Mouse (Mus musculus) lung, embryonic 15.5 days (tissue): ENCODE results near the gene Tpi1. TPM values are rescaled to one million over a fixed set of nuclear protein-coding genes. Genes with fewer than 3 reads are reported as not detected.
"Not testable (repeated sequence)": the region's sequence is repeated elsewhere in the genome, so short reads cannot be mapped to it uniquely, and the experiment has no call there.

Experiments used
- ATAC-seq: fragments of 200-750 bp; cut with Nextera tagmentation; 2 replicates; pipeline ENCODE4 v1.8.0; 2017; ENCODE audit warnings: moderate number of reproducible peaks, borderline replicate concordance; ENCODE audit not compliant: low FRiP score, low TSS enrichment; ENCODE audit errors: extremely low read depth
- H3K27ac ChIP-seq: fragments of 300-500 bp; sonication (generic); 2 replicates; pipeline ENCODE4 v1.5.1; 2015; ENCODE audit warnings: moderate library complexity, mild to moderate bottlenecking, inconsistent platforms
- H3K27me3 ChIP-seq: fragments of 300-500 bp; sonication (generic); 2 replicates; pipeline ENCODE4 v1.6.1; 2015; ENCODE audit warnings: inconsistent platforms
- H3K36me3 ChIP-seq: fragments of 300-500 bp; sonication (generic); 2 replicates; pipeline ENCODE4 v1.6.1; 2015; ENCODE audit warnings: inconsistent platforms
- H3K4me1 ChIP-seq: fragments of 300-500 bp; sonication (generic); 2 replicates; pipeline ENCODE4 v1.6.1; 2015; ENCODE audit warnings: inconsistent platforms
- H3K4me2 ChIP-seq: fragments of 300-500 bp; sonication (generic); 2 replicates; pipeline ENCODE4 v1.6.1; 2015; ENCODE audit warnings: inconsistent platforms, mild to moderate bottlenecking, moderate library complexity
- H3K4me3 ChIP-seq: fragments of 300-500 bp; sonication (generic); 2 replicates; pipeline ENCODE4 v1.5.1; 2015; ENCODE audit warnings: mild to moderate bottlenecking, inconsistent platforms
- H3K9ac ChIP-seq: fragments of 300-500 bp; sonication (generic); 2 replicates; pipeline ENCODE4 v1.6.1; 2015; ENCODE audit warnings: inconsistent platforms
- H3K9me3 ChIP-seq: fragments of 300-500 bp; sonication (generic); 2 replicates; pipeline ENCODE4 v1.6.1; 2016; ENCODE audit warnings: inconsistent platforms
- WGBS: fragments of 180-500 bp; shearing (Covaris S2); methylation state at CpG from one replicate; pipeline ENCODE4 v1.1.7; 2015; 5-methylcytosine and 5-hydroxymethylcytosine counted together
- polyA plus RNA-seq: library from polyadenylated mRNA; unstranded; fragments of >200 nt; fragmentation: Nextera tagmentation; extraction: Ambion mirVana; gene quantifications from 2 replicates; pipeline ENCODE4 v1.2.1, GENCODE M21; 2015

Tpi1 gene
- polyA plus RNA-seq, 1 experiment from 2014 or later, result 712 TPM

- Histone ChIP-seq H3K27me3 (peaks cover 23% of the 10 kb centered on the region), H3K4me2 (peak overlapping the region; percentile 94), H3K27ac (peak overlapping the region; percentile 93; the same call in 1 of the 2 replicates), H3K4me3 (peak overlapping the region; percentile 85), H3K4me1 (peaks cover 38% of the 10 kb centered on the region), H3K36me3 (0 out of 2 replicates have a peak, but pooled peaks cover 6% of the 10 kb centered on the region), H3K9ac (no peak overlapping the region; the same call in 1 of the 2 replicates), H3K9me3 (no peaks in the 10 kb centered on the region)
- 11% methylated on average over 14 of the region's 14 CpGs for WGBS
- 0 out of 2 replicates have a peak, but pooled peaks have one; percentile 29 for ATAC-seq
Observed at GRCm38 (mm10) chr6:124856321-124856720, 42.2 kb upstream of the Tpi1 start.

GRCm38 (mm10) chr6:124854647-124855046 is 40.6 kb upstream of the Tpi1 start:
- Histone ChIP-seq H3K4me3 (no peak overlapping the region), H3K27ac (no peak overlapping the region), H3K9me3 (no peaks in the 10 kb centered on the region), H3K36me3 (0 out of 2 replicates have a peak, but pooled peaks cover 9% of the 10 kb centered on the region), H3K4me2 (no peak overlapping the region), H3K27me3 (peaks cover 12% of the 10 kb centered on the region), H3K9ac (no peak overlapping the region), H3K4me1 (peaks cover 32% of the 10 kb centered on the region)
- ATAC-seq, result no peak
- WGBS, result 61% methylated on average over 12 of the region's 12 CpGs

GRCm38 (mm10) chr6:124850535-124850934 is 36.4 kb upstream of the Tpi1 start:
- H3K4me1 ChIP-seq, result peaks cover 9% of the 10 kb centered on the region
- no peak overlapping the region for H3K9ac ChIP-seq
- no peak overlapping the region for H3K4me3 ChIP-seq
- WGBS, result 55% methylated on average over 8 of the region's 8 CpGs
- H3K4me2 ChIP-seq, result no peak overlapping the region
- peaks cover 9% of the 10 kb centered on the region; the same call in 1 of the 2 replicates for H3K36me3 ChIP-seq
- H3K27ac ChIP-seq, result no peak overlapping the region
- H3K27me3 ChIP-seq, result no peaks in the 10 kb centered on the region
- no peak for ATAC-seq
- H3K9me3 ChIP-seq, result no peaks in the 10 kb centered on the region

GRCm38 (mm10) chr6:124847305-124847704 is 33.2 kb upstream of the Tpi1 start:
- no peak overlapping the region for H3K27ac ChIP-seq
- no peak overlapping the region for H3K4me2 ChIP-seq
- peaks cover 3% of the 10 kb centered on the region; the same call in 1 of the 2 replicates for H3K36me3 ChIP-seq
- H3K9ac ChIP-seq, result no peak overlapping the region
- no peak overlapping the region for H3K4me3 ChIP-seq
- no peaks in the 10 kb centered on the region for H3K4me1 ChIP-seq
- ATAC-seq, result peak; percentile 67; the same call in 1 of the 2 replicates
- no peaks in the 10 kb centered on the region for H3K27me3 ChIP-seq
- 8% methylated on average over 9 of the region's 9 CpGs for WGBS
- no peaks in the 10 kb centered on the region for H3K9me3 ChIP-seq

- Histone ChIP-seq H3K27me3 (no peaks in the 10 kb centered on the region), H3K4me2 (no peak within 1 kb of the TSS), H3K36me3 (no peaks in the 10 kb centered on the region), H3K4me3 (no peak within 1 kb of the TSS), H3K27ac (no peak within 1 kb of the TSS), H3K4me1 (peaks cover 31% of the 10 kb centered on the region), H3K9ac (no peak within 1 kb of the TSS), H3K9me3 (no peaks in the 10 kb centered on the region)
- ATAC-seq, result no peak
- WGBS, result 18% methylated on average over 15 of the region's 15 CpGs
Observed at GRCm38 (mm10) chr6:124840241-124841167, 26.4 kb upstream of the Tpi1 start, which contains the start of gene Gnb3. Gene Gnb3 (minus strand): TSS chr6:124840275.

- peak; percentile 19; the same call in 1 of the 2 replicates for ATAC-seq
- H3K27ac ChIP-seq, result no peak overlapping the region
- peaks cover 3% of the 10 kb centered on the region; the same call in 1 of the 2 replicates for H3K36me3 ChIP-seq
- H3K9me3 ChIP-seq, result no peaks in the 10 kb centered on the region
- no peak overlapping the region for H3K4me2 ChIP-seq
- no peaks in the 10 kb centered on the region for H3K27me3 ChIP-seq
- H3K4me1 ChIP-seq, result peaks cover 32% of the 10 kb centered on the region
- no peak overlapping the region for H3K4me3 ChIP-seq
- H3K9ac ChIP-seq, result no peak overlapping the region
- WGBS, result 8% methylated on average over 8 of the region's 8 CpGs
Observed at GRCm38 (mm10) chr6:124839805-124840204, 25.7 kb upstream of the Tpi1 start.

- H3K4me1 ChIP-seq, result peaks cover 34% of the 10 kb centered on the region
- no peak overlapping the region for H3K4me2 ChIP-seq
- no peak overlapping the region for H3K9ac ChIP-seq
- peaks cover 30% of the 10 kb centered on the region for H3K36me3 ChIP-seq
- no peak overlapping the region for H3K27ac ChIP-seq
- H3K4me3 ChIP-seq, result no peak overlapping the region
- ATAC-seq, result no peak; the same call in 1 of the 2 replicates
- H3K9me3 ChIP-seq, result no peaks in the 10 kb centered on the region
- 48% methylated on average over 7 of the region's 7 CpGs for WGBS
- H3K27me3 ChIP-seq, result no peaks in the 10 kb centered on the region
Observed at GRCm38 (mm10) chr6:124836411-124836810, 22.3 kb upstream of the Tpi1 start.

- Histone ChIP-seq H3K27me3 (no peaks in the 10 kb centered on the region), H3K4me2 (no peak overlapping the region), H3K4me1 (peaks cover 43% of the 10 kb centered on the region), H3K4me3 (no peak overlapping the region), H3K36me3 (peaks cover 30% of the 10 kb centered on the region), H3K9me3 (no peaks in the 10 kb centered on the region), H3K27ac (no peak overlapping the region), H3K9ac (no peak overlapping the region)
- WGBS, result 61% methylated on average over 10 of the region's 10 CpGs
- no peak for ATAC-seq
Observed at GRCm38 (mm10) chr6:124835531-124835930, 21.4 kb upstream of the Tpi1 start.

GRCm38 (mm10) chr6:124834512-124835081 is 20.5 kb upstream of the Tpi1 start:
- no peak overlapping the region for H3K4me2 ChIP-seq
- peaks cover 40% of the 10 kb centered on the region for H3K4me1 ChIP-seq
- no peak overlapping the region for H3K9ac ChIP-seq
- no peaks in the 10 kb centered on the region for H3K9me3 ChIP-seq
- no peak overlapping the region for H3K27ac ChIP-seq
- no peak overlapping the region for H3K4me3 ChIP-seq
- H3K36me3 ChIP-seq, result peaks cover 30% of the 10 kb centered on the region
- no peak for ATAC-seq
- 78% methylated on average over 6 of the region's 6 CpGs for WGBS
- H3K27me3 ChIP-seq, result no peaks in the 10 kb centered on the region

- no peaks in the 10 kb centered on the region for H3K27me3 ChIP-seq
- peaks cover 39% of the 10 kb centered on the region for H3K4me1 ChIP-seq
- no peak overlapping the region for H3K4me2 ChIP-seq
- whole genome bisulfite sequencing, result 85% methylated on average over 8 of the region's 8 CpGs
- no peak for ATAC-seq
- H3K9me3 ChIP-seq, result no peaks in the 10 kb centered on the region
- H3K36me3 ChIP-seq, result peaks cover 30% of the 10 kb centered on the region
- H3K4me3 ChIP-seq, result peak overlapping the region; percentile 61; the same call in 1 of the 2 replicates
- H3K27ac ChIP-seq, result no peak overlapping the region
- H3K9ac ChIP-seq, result no peak overlapping the region
Observed at GRCm38 (mm10) chr6:124831649-124832048, 17.6 kb upstream of the Tpi1 start.

GRCm38 (mm10) chr6:124831199-124831598 is 17.1 kb upstream of the Tpi1 start:
- Histone ChIP-seq H3K4me2 (peak overlapping the region; percentile 85), H3K4me1 (peaks cover 34% of the 10 kb centered on the region), H3K36me3 (peaks cover 32% of the 10 kb centered on the region), H3K4me3 (peak overlapping the region; percentile 61)
- not testable (repeated sequence) for ATAC-seq, H3K9ac ChIP-seq, H3K27me3 ChIP-seq, H3K9me3 ChIP-seq, H3K27ac ChIP-seq
- WGBS, result 84% methylated on average over 4 of the region's 4 CpGs
